Mouse (Mus musculus) heart, adult 2 months (tissue): ENCODE data around the gene Tssk1. TPM values are rescaled to one million over a fixed set of nuclear protein-coding genes. Genes with fewer than 3 reads are reported as not detected.
A peak's percentile ranks its signal among the peaks of the same experiment; 100 is the strongest.

ENCODE experiments used
- DNase-seq, 2 experiments: peaks; one replicate each; pipeline ENCODE4 v3.0.0; 2021
- H3K27ac ChIP-seq: fragments of 200-600 bp; 2 replicates; pipeline ENCODE4 v1.8.1; 2022
- H3K27me3 ChIP-seq: fragments of 200-500 bp; 2 replicates; pipeline ENCODE4 v1.6.1; 2012; ENCODE audit warnings: mild to moderate bottlenecking, low read length, inconsistent platforms, mixed read lengths; ENCODE audit not compliant: control insufficient read depth, insufficient read depth
- H3K36me3 ChIP-seq: fragments of 200-500 bp; 2 replicates; pipeline ENCODE4 v1.6.1; 2012; ENCODE audit warnings: low read length, inconsistent platforms; ENCODE audit not compliant: control insufficient read depth, insufficient read depth
- H3K4me1 ChIP-seq: fragments of 200-500 bp; 2 replicates; pipeline ENCODE4 v1.6.1; 2011; ENCODE audit warnings: low read length; ENCODE audit not compliant: control insufficient read depth, insufficient read depth
- H3K4me3 ChIP-seq: fragments of 200-600 bp; 2 replicates; pipeline ENCODE4 v1.8.1; 2022
- H3K79me2 ChIP-seq: fragments of 200-500 bp; replicated peaks from 2 replicates; pipeline ENCODE4 v1.6.1; 2012; ENCODE audit warnings: mild to moderate bottlenecking, inconsistent platforms, low read length, moderate library complexity, mixed read lengths; ENCODE audit not compliant: control insufficient read depth, insufficient read depth
- H3K9ac ChIP-seq: fragments of 200-500 bp; 2 replicates; pipeline ENCODE4 v1.6.1; 2012; ENCODE audit warnings: low read depth, mild to moderate bottlenecking, control low read depth, inconsistent platforms, low read length, mixed read lengths
- CTCF ChIP-seq: fragments of 200-600 bp; IDR thresholded peaks from 2 replicates; pipeline ENCODE4 v1.8.1; 2022; ENCODE audit warnings: antibody characterized with exemption, mild to moderate bottlenecking, moderate library complexity
- EP300 ChIP-seq: fragments of 200-500 bp; IDR thresholded peaks from 2 replicates; pipeline ENCODE4 v1.6.1; 2011; ENCODE audit warnings: low read depth, low read length, control low read depth; ENCODE audit not compliant: insufficient read depth
- POLR2A ChIP-seq: fragments of 200-500 bp; IDR thresholded peaks from 2 replicates; pipeline ENCODE4 v1.6.1; 2011; ENCODE audit warnings: mild to moderate bottlenecking, low read depth, low read length, control low read depth; ENCODE audit not compliant: insufficient read depth
- WGBS: fragments of 180-500 bp; shearing (Covaris S2); methylation state at CpG from one replicate; pipeline ENCODE4 v1.1.7; 2018; 5-methylcytosine and 5-hydroxymethylcytosine counted together
- intact Hi-C: fragments of 180-260 bp; cut with DNase I; formaldehyde crosslinking; loops from one replicate; pipeline ENCODE4 v1.15.1; 2025
- polyA plus RNA-seq: library from polyadenylated mRNA; depleted of rRNA; stranded (reverse); fragments of >200 nt; gene quantifications from 2 replicates; pipeline ENCODE4 v1.2.3, GENCODE M21; 2012
- total RNA-seq, 2 experiments: library from RNA; stranded (reverse); gene quantifications; 2 replicates each; pipeline ENCODE4 v1.2.3; 2021

Gene Tssk1
- total and polyA plus RNA-seq, 3 experiments = 0.16 to 0.27 (median 0.16) TPM

GRCm38 (mm10) chr16:17853263-17853662 lies 40.8 kb upstream of the Tssk1 start:
- Histone ChIP-seq H3K36me3 (no peaks in the 10 kb centered on the region), H3K9ac (no peak overlapping the region), H3K27ac (no peak overlapping the region), H3K27me3 (no peaks in the 10 kb centered on the region), H3K79me2 (no peaks in the 10 kb centered on the region), H3K4me3 (no peak overlapping the region), H3K4me1 (no peaks in the 10 kb centered on the region)
- WGBS = 88% methylated on average over 2 of the region's 2 CpGs
- no peak for TF ChIP-seq EP300
- no peak for TF ChIP-seq CTCF
- no peak for TF ChIP-seq POLR2A
- DNase-seq = no peak
- intact Hi-C loops = no loop called here

GRCm38 (mm10) chr16:17857157-17857556 lies 36.9 kb upstream of the Tssk1 start:
- Histone ChIP-seq H3K36me3 (no peaks in the 10 kb centered on the region), H3K4me3 (no peak overlapping the region), H3K4me1 (no peaks in the 10 kb centered on the region), H3K27ac (no peak overlapping the region), H3K27me3 (no peaks in the 10 kb centered on the region), H3K9ac (no peak overlapping the region), H3K79me2 (peaks cover 1% of the 10 kb centered on the region; the same call in 1 of the 2 replicates)
- no peak for DNase-seq
- WGBS = 91% methylated on average over 7 of the region's 7 CpGs
- TF ChIP-seq EP300 (no peak), CTCF (no peak), POLR2A (no peak)
- intact Hi-C loops = no loop called here

- no peaks in the 10 kb centered on the region for H3K27me3 ChIP-seq
- H3K4me3 ChIP-seq = no peak overlapping the region
- TF ChIP-seq CTCF (peak; percentile 61), POLR2A (no peak)
- peaks cover 1% of the 10 kb centered on the region; the same call in 1 of the 2 replicates for H3K79me2 ChIP-seq
- no peak overlapping the region for H3K27ac ChIP-seq
- intact Hi-C loops = no loop called here
- H3K36me3 ChIP-seq = no peaks in the 10 kb centered on the region
- no peak overlapping the region for H3K9ac ChIP-seq
- no peak for DNase-seq
- no peaks in the 10 kb centered on the region for H3K4me1 ChIP-seq
Measured at GRCm38 (mm10) chr16:17858592-17858991, 35.4 kb upstream of the Tssk1 start.

- intact Hi-C loops = no loop called here
- no peak overlapping the region for H3K4me3 ChIP-seq
- no peaks in the 10 kb centered on the region for H3K4me1 ChIP-seq
- H3K36me3 ChIP-seq = no peaks in the 10 kb centered on the region
- no peak for DNase-seq
- 71% methylated on average over 2 of the region's 2 CpGs for WGBS
- TF ChIP-seq EP300 (no peak), CTCF (no peak), POLR2A (no peak)
- no peaks in the 10 kb centered on the region for H3K27me3 ChIP-seq
- no peak overlapping the region for H3K9ac ChIP-seq
- H3K27ac ChIP-seq = no peak overlapping the region
- H3K79me2 ChIP-seq = peaks cover 7% of the 10 kb centered on the region
Measured at GRCm38 (mm10) chr16:17865293-17865692, 28.7 kb upstream of the Tssk1 start.

GRCm38 (mm10) chr16:17865770-17866169 lies 28.3 kb upstream of the Tssk1 start:
- TF ChIP-seq CTCF (no peak), POLR2A (no peak), EP300 (no peak)
- DNase-seq = no peak
- Histone ChIP-seq H3K4me1 (no peaks in the 10 kb centered on the region), H3K4me3 (no peak overlapping the region), H3K79me2 (peaks cover 7% of the 10 kb centered on the region), H3K27ac (no peak overlapping the region), H3K27me3 (no peaks in the 10 kb centered on the region), H3K36me3 (no peaks in the 10 kb centered on the region), H3K9ac (no peak overlapping the region)
- intact Hi-C loops = no loop called here
- WGBS = 62% methylated on average over 6 of the region's 6 CpGs

- H3K9ac ChIP-seq = no peak overlapping the region
- TF ChIP-seq POLR2A = no peak
- H3K36me3 ChIP-seq = no peaks in the 10 kb centered on the region
- DNase-seq = peak in 1 of 2 experiments; percentile 4
- peaks cover 2% of the 10 kb centered on the region; the same call in 1 of the 2 replicates for H3K4me1 ChIP-seq
- WGBS = 54% methylated on average over 5 of the region's 5 CpGs
- no peak overlapping the region for H3K27ac ChIP-seq
- H3K4me3 ChIP-seq = no peak overlapping the region
- peaks cover 5% of the 10 kb centered on the region; the same call in 1 of the 2 replicates for H3K79me2 ChIP-seq
- no peaks in the 10 kb centered on the region for H3K27me3 ChIP-seq
- intact Hi-C loops = no loop called here
Measured at GRCm38 (mm10) chr16:17871248-17871647, 22.8 kb upstream of the Tssk1 start.
